Mouse (Mus musculus) cerebellum, adult 2 months (tissue): ENCODE measurements around the gene Gpatch3. TPM values are rescaled to one million over a fixed set of nuclear protein-coding genes. Genes with fewer than 3 reads are reported as not detected.

ENCODE experiments used
- DNase-seq, 2 experiments: peaks; one replicate each; pipeline ENCODE4 v3.0.0; 2021
- H3K27ac ChIP-seq: fragments of 200-500 bp; 2 replicates; pipeline ENCODE4 v1.5.1; 2012; ENCODE audit warnings: low read length, control low read depth, inconsistent platforms; ENCODE audit not compliant: insufficient read depth
- H3K27me3 ChIP-seq: fragments of 200-500 bp; 2 replicates; pipeline ENCODE4 v1.6.1; 2012; ENCODE audit warnings: inconsistent platforms, mild to moderate bottlenecking, low read length, moderate library complexity; ENCODE audit not compliant: control insufficient read depth, insufficient read depth
- H3K4me1 ChIP-seq: fragments of 200-500 bp; 2 replicates; pipeline ENCODE4 v1.6.1; 2011; ENCODE audit warnings: low read length; ENCODE audit not compliant: control insufficient read depth, insufficient read depth
- H3K4me3 ChIP-seq: fragments of 200-500 bp; replicated peaks from 2 replicates; pipeline ENCODE3; 2011; ENCODE audit warnings: mild to moderate bottlenecking, low read depth, low read length, control low read depth; ENCODE audit not compliant: insufficient read depth
- CTCF ChIP-seq: fragments of 200-500 bp; IDR thresholded peaks from 2 replicates; pipeline ENCODE4 v1.5.1; 2011; ENCODE audit warnings: low read depth, mild to moderate bottlenecking, control low read depth, low read length, moderate library complexity, borderline replicate concordance; ENCODE audit not compliant: insufficient read depth
- POLR2A ChIP-seq: fragments of 200-500 bp; IDR thresholded peaks from 2 replicates; pipeline ENCODE4 v1.6.1; 2011; ENCODE audit warnings: low read length, control low read depth, borderline replicate concordance; ENCODE audit not compliant: insufficient read depth
- WGBS: fragments of 180-500 bp; shearing (Covaris S2); methylation state at CpG from one replicate; pipeline ENCODE4 v1.1.7; 2018; 5-methylcytosine and 5-hydroxymethylcytosine counted together
- polyA plus RNA-seq: library from polyadenylated mRNA; depleted of rRNA; stranded (reverse); fragments of >200 nt; gene quantifications from 2 replicates; pipeline ENCODE4 v1.2.3, GENCODE M21; 2012

The Gpatch3 gene
- polyA plus RNA-seq, 1 experiment: 10.2 TPM

- TF ChIP-seq POLR2A (no peak), CTCF (no peak)
- WGBS: 73% methylated on average over 7 of the region's 7 CpGs
- no peak for DNase-seq
- Histone ChIP-seq H3K27ac (no peak overlapping the region), H3K4me3 (no peak overlapping the region), H3K27me3 (no peaks in the 10 kb centered on the region), H3K4me1 (peaks cover 7% of the 10 kb centered on the region; the same call in 1 of the 2 replicates)
These were observed 29.6 kb downstream of the Gpatch3 start for GRCm38 (mm10) chr4:133604175-133604574.

GRCm38 (mm10) chr4:133604856-133605255 is 30.3 kb downstream of the Gpatch3 start:
- TF ChIP-seq CTCF: no peak
- TF ChIP-seq POLR2A: no peak
- DNase-seq: no peak
- 67% methylated on average over 6 of the region's 6 CpGs for WGBS
- peaks cover 7% of the 10 kb centered on the region; the same call in 1 of the 2 replicates for H3K4me1 ChIP-seq
- no peak overlapping the region for H3K27ac ChIP-seq
- H3K27me3 ChIP-seq: no peaks in the 10 kb centered on the region
- H3K4me3 ChIP-seq: no peak overlapping the region

DNA sequence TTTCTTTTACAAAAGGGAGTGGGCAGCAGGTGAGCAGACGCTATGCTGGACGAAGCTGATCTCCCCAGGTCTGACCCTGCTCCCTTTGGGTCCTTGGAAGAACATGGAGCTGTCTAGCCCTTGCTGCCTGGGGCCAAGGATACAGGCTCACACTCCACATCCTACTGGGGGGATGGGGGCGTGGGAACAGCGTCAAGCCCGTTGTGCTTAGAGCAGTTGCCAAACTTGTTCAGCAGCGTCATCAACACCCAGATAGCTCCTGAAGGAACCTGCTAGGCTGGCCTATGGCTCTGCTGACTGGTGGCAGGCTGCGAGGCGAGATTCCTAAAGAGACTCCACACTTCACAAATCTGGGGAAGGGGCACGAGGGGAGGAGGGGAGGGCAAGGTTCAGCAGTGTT is 30.8 kb downstream of the Gpatch3 start:
- no peak overlapping the region for H3K27ac ChIP-seq
- WGBS: 55% methylated on average over 9 of the region's 9 CpGs
- no peak for TF ChIP-seq POLR2A
- no peak for TF ChIP-seq CTCF
- peaks cover 2% of the 10 kb centered on the region; the same call in 1 of the 2 replicates for H3K4me1 ChIP-seq
- DNase-seq: no peak
- H3K4me3 ChIP-seq: no peak overlapping the region
- H3K27me3 ChIP-seq: no peaks in the 10 kb centered on the region

DNA sequence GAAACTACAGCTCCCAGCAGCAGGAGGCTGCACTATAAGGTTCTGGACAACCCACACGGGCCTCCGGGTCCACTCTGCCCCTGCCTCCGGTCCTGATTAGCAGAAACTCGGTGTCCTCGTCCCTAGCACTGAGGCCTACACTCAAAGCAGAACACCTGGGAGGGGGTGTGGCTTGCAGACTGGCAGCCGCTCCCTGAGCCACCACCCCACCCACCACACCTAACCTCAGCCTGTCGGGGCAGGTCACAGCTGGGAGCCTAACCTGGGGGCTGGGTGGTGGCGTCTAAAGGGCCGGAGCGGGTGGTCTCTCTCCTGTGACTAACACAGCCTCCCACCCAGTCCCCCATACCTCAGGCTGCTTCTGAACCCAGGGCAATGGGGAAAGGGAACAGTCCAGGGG is 32.7 kb downstream of the Gpatch3 start:
- TF ChIP-seq CTCF (no peak), POLR2A (no peak)
- H3K4me3 ChIP-seq: no peak overlapping the region
- WGBS: 79% methylated on average over 10 of the region's 10 CpGs
- no peak overlapping the region for H3K27ac ChIP-seq
- H3K27me3 ChIP-seq: no peaks in the 10 kb centered on the region
- no peak for DNase-seq
- H3K4me1 ChIP-seq: no peaks in the 10 kb centered on the region

- TF ChIP-seq POLR2A (no peak), CTCF (peak; percentile 80)
- Histone ChIP-seq H3K4me3 (no peak overlapping the region), H3K27ac (no peak overlapping the region), H3K27me3 (no peaks in the 10 kb centered on the region), H3K4me1 (peaks cover 6% of the 10 kb centered on the region)
- DNase-seq: peak; percentile 67 to 75
- 16% methylated on average over 6 of the region's 6 CpGs for WGBS
These were observed 35.2 kb downstream of the Gpatch3 start for GRCm38 (mm10) chr4:133609719-133610118.

DNA sequence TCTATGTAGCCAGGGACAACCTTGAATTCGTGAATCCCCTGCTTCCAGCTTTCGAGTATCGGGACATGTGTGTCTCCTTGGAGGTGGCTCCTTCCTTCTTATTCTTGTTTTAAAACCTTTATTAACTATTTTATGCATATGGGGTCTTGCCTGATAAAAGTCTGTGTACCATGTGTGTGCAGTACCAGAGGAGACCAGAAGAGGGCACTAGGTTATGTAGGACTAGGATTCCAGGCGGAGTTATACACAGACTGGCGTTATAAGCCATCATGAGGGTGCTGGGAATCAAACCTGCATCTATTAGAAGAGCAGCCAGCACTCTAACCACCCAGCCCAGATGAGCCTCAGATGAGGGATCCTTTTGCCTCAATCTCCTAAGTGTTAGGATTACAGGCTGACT is 37.3 kb downstream of the Gpatch3 start:
- no peak for DNase-seq
- 97% methylated on average over 5 of the region's 5 CpGs for WGBS

DNA sequence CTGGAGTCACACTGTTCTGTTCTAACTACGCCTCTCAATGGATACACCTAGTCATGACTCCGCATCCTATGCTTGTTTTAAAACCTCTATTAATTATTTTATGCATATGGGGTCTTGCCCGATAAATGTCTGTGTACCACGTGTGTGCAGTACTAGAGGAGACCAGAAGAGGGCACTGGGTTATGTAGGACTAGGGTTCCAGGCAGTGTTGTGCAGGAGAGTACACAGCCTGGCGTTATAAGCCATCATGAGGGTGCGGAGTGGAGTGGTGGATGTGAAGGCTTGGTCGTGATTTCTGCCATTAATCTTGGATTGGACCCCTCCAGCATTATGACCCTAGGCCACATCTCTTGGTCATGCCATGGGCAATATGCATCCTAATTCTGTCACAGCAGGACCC is 37.9 kb downstream of the Gpatch3 start:
- Histone ChIP-seq H3K27me3 (no peaks in the 10 kb centered on the region), H3K27ac (no peak overlapping the region), H3K4me3 (no peak overlapping the region), H3K4me1 (peaks cover 9% of the 10 kb centered on the region)
- no peak for DNase-seq
- WGBS: 97% methylated on average over 7 of the region's 7 CpGs
- TF ChIP-seq CTCF (peak; percentile 20; the same call in 1 of the 2 replicates), POLR2A (no peak)

More for the DNA sequence above, 37.3 kb downstream of the Gpatch3 start:
- Histone ChIP-seq H3K4me1 (peaks cover 9% of the 10 kb centered on the region), H3K27ac (no peak overlapping the region), H3K27me3 (no peaks in the 10 kb centered on the region), H3K4me3 (no peak overlapping the region)
- TF ChIP-seq POLR2A (no peak), CTCF (no peak)

- no peaks in the 10 kb centered on the region for H3K27me3 ChIP-seq
- no peak overlapping the region for H3K27ac ChIP-seq
- whole genome bisulfite sequencing: 51% methylated on average over 8 of the region's 8 CpGs
- TF ChIP-seq POLR2A (no peak), CTCF (no peak)
- H3K4me3 ChIP-seq: no peak overlapping the region
- peaks cover 9% of the 10 kb centered on the region for H3K4me1 ChIP-seq
- no peak for DNase-seq
These were observed 38.5 kb downstream of the Gpatch3 start for GRCm38 (mm10) chr4:133613026-133613425.
